Mouse (Mus musculus) bone marrow macrophage, adult 2 months (primary cell): Measurements from ENCODE around the gene Arid4a.

Source experiments
- CTCF ChIP-seq: IDR thresholded peaks from 2 replicates; pipeline ENCODE4 v1.5.1; 2012; ENCODE audit warnings: low read depth, mild to moderate bottlenecking, low read length, moderate library complexity
- POLR2A ChIP-seq: IDR thresholded peaks from 2 replicates; pipeline ENCODE4 v1.6.1; 2012; ENCODE audit warnings: mild to moderate bottlenecking, low read depth, low read length, borderline replicate concordance

DNA sequence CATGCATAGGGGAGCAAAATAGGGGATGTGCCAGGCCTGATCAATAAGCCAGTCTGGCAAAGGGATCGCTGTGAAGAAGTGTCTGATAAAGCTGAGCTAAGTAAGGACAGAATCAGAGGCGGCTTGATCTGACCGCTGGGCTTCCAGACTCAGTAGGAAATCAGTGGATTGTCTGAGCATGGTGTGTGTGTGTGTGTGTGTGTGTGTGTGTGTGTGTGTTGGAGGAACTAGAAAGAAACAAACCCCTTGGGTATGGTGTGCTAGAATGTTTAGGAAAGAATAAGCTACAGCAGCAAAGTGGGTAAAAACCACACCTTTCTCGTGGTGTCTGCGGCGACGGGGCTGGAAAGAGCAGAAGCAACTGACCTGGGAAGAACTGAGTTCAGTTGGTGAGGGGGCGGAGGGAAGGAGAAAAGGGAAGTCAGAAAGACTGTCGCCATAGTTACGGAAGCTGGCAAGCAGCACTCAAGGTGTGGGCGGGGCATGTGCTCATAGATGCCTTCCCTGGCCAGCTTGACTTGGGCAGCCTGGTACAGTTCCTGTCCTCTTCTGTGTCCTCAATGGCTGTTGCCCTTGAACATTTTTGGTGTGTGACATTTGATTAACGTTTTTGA, 98.0 kb downstream of the Arid4a start:
- TF ChIP-seq POLR2A (no peak), CTCF (no peak)
